Mouse (Mus musculus) hindbrain, embryonic 13.5 days (tissue): ENCODE results near the gene Apela. TPM values are rescaled to one million over a fixed set of nuclear protein-coding genes. Genes with fewer than 3 reads are reported as not detected.

Experiments
- ATAC-seq: fragments of 200-750 bp; cut with Nextera tagmentation; 2 replicates; pipeline ENCODE4 v1.8.0; 2017; ENCODE audit warnings: moderate TSS enrichment; ENCODE audit not compliant: low FRiP score
- H3K27ac ChIP-seq: fragments of 300-500 bp; sonication (generic); 2 replicates; pipeline ENCODE4 v1.5.1; 2015; ENCODE audit warnings: inconsistent platforms, mild to moderate bottlenecking, moderate library complexity
- H3K27me3 ChIP-seq: fragments of 300-500 bp; sonication (generic); 2 replicates; pipeline ENCODE4 v1.6.1; 2015; ENCODE audit warnings: mild to moderate bottlenecking, inconsistent platforms
- H3K36me3 ChIP-seq: fragments of 300-500 bp; sonication (generic); 2 replicates; pipeline ENCODE4 v1.6.1; 2015; ENCODE audit warnings: mild to moderate bottlenecking, inconsistent platforms
- H3K4me1 ChIP-seq: fragments of 300-500 bp; sonication (generic); replicated peaks from 2 replicates; pipeline ENCODE4 v1.6.1; 2015; ENCODE audit warnings: inconsistent platforms
- H3K4me2 ChIP-seq: fragments of 300-500 bp; sonication (generic); 2 replicates; pipeline ENCODE4 v1.6.1; 2015; ENCODE audit warnings: inconsistent platforms, mild to moderate bottlenecking, moderate library complexity
- H3K4me3 ChIP-seq: fragments of 300-500 bp; sonication (generic); 2 replicates; pipeline ENCODE4 v1.5.1; 2015; ENCODE audit warnings: mild to moderate bottlenecking, inconsistent platforms
- H3K9ac ChIP-seq: fragments of 300-500 bp; sonication (generic); 2 replicates; pipeline ENCODE4 v1.6.1; 2015; ENCODE audit warnings: mild to moderate bottlenecking, inconsistent platforms
- H3K9me3 ChIP-seq: fragments of 300-500 bp; sonication (generic); 2 replicates; pipeline ENCODE4 v1.6.1; 2016; ENCODE audit warnings: inconsistent platforms
- WGBS: fragments of 180-500 bp; shearing (Covaris S2); methylation state at CpG from one replicate; pipeline ENCODE4 v1.1.7; 2015; 5-methylcytosine and 5-hydroxymethylcytosine counted together
- polyA plus RNA-seq: library from polyadenylated mRNA; unstranded; fragments of >200 nt; fragmentation: Nextera tagmentation; extraction: Ambion mirVana; gene quantifications from 2 replicates; pipeline ENCODE4 v1.2.1, GENCODE M21; 2015

The Apela gene
- polyA plus RNA-seq, 1 experiment from 2014 or later: 1.2 TPM

GRCm38 (mm10) chr8:65053554-65053953, 16.4 kb upstream of the Apela start:
- 85% methylated on average over 3 of the region's 3 CpGs for WGBS
- Histone ChIP-seq H3K27me3 (no peaks in the 10 kb centered on the region), H3K9me3 (no peaks in the 10 kb centered on the region), H3K4me2 (no peak overlapping the region), H3K27ac (no peak overlapping the region), H3K36me3 (no peaks in the 10 kb centered on the region), H3K4me1 (no peaks in the 10 kb centered on the region), H3K4me3 (no peak overlapping the region), H3K9ac (no peak overlapping the region)
- no peak for ATAC-seq

- H3K9me3 ChIP-seq: no peaks in the 10 kb centered on the region
- no peak overlapping the region for H3K4me3 ChIP-seq
- H3K36me3 ChIP-seq: no peaks in the 10 kb centered on the region
- H3K4me1 ChIP-seq: no peaks in the 10 kb centered on the region; the same call in 1 of the 2 replicates
- no peak overlapping the region for H3K4me2 ChIP-seq
- H3K27me3 ChIP-seq: no peaks in the 10 kb centered on the region
- WGBS: 84% methylated on average over 4 of the region's 4 CpGs
- H3K9ac ChIP-seq: no peak overlapping the region
- ATAC-seq: no peak
- H3K27ac ChIP-seq: no peak overlapping the region
These were observed 10.7 kb upstream of the Apela start for GRCm38 (mm10) chr8:65047801-65048200.

GRCm38 (mm10) chr8:65047193-65047592, 10.1 kb upstream of the Apela start:
- H3K9ac ChIP-seq: no peak overlapping the region
- no peak overlapping the region for H3K4me2 ChIP-seq
- H3K9me3 ChIP-seq: no peaks in the 10 kb centered on the region
- no peaks in the 10 kb centered on the region for H3K27me3 ChIP-seq
- no peak overlapping the region for H3K4me3 ChIP-seq
- WGBS: 95% methylated on average over 4 of the region's 4 CpGs
- H3K36me3 ChIP-seq: no peaks in the 10 kb centered on the region
- no peak overlapping the region for H3K27ac ChIP-seq
- H3K4me1 ChIP-seq: no peaks in the 10 kb centered on the region; the same call in 1 of the 2 replicates
- no peak for ATAC-seq

GRCm38 (mm10) chr8:65046565-65046964, 9.4 kb upstream of the Apela start:
- H3K4me3 ChIP-seq: no peak overlapping the region
- no peaks in the 10 kb centered on the region; the same call in 1 of the 2 replicates for H3K4me1 ChIP-seq
- H3K9ac ChIP-seq: no peak overlapping the region
- no peak overlapping the region for H3K27ac ChIP-seq
- WGBS: 35% methylated on average over 5 of the region's 5 CpGs
- H3K36me3 ChIP-seq: no peaks in the 10 kb centered on the region
- no peak overlapping the region for H3K4me2 ChIP-seq
- ATAC-seq: no peak
- no peaks in the 10 kb centered on the region for H3K9me3 ChIP-seq
- no peaks in the 10 kb centered on the region for H3K27me3 ChIP-seq

GRCm38 (mm10) chr8:65034136-65034535, 3.0 kb downstream of the Apela start:
- 35% methylated on average over 2 of the region's 2 CpGs for WGBS

GRCm38 (mm10) chr8:65033056-65033455, 4.1 kb downstream of the Apela start:
- ATAC-seq: no peak

More at GRCm38 (mm10) chr8:65034136-65034535, 3.0 kb downstream of the Apela start:
- H3K4me2 ChIP-seq: no peak overlapping the region
- no peak for ATAC-seq
- H3K4me3 ChIP-seq: no peak overlapping the region
- no peak overlapping the region for H3K9ac ChIP-seq
- no peaks in the 10 kb centered on the region for H3K9me3 ChIP-seq
- no peak overlapping the region for H3K27ac ChIP-seq
- H3K4me1 ChIP-seq: peaks cover 16% of the 10 kb centered on the region
- H3K27me3 ChIP-seq: no peaks in the 10 kb centered on the region
- no peaks in the 10 kb centered on the region for H3K36me3 ChIP-seq

GRCm38 (mm10) chr8:65032107-65032506, 5.0 kb downstream of the Apela start:
- peaks cover 12% of the 10 kb centered on the region for H3K4me1 ChIP-seq
- H3K9me3 ChIP-seq: no peaks in the 10 kb centered on the region
- no peak overlapping the region for H3K4me3 ChIP-seq
- no peak overlapping the region for H3K4me2 ChIP-seq
- no peak for ATAC-seq
- no peaks in the 10 kb centered on the region for H3K36me3 ChIP-seq
- no peaks in the 10 kb centered on the region for H3K27me3 ChIP-seq
- no peak overlapping the region for H3K27ac ChIP-seq
- 93% methylated on average over 1 of the region's 1 CpGs for WGBS
- H3K9ac ChIP-seq: no peak overlapping the region

More at GRCm38 (mm10) chr8:65033056-65033455, 4.1 kb downstream of the Apela start:
- Histone ChIP-seq H3K27me3 (no peaks in the 10 kb centered on the region), H3K27ac (no peak overlapping the region), H3K4me3 (no peak overlapping the region), H3K36me3 (no peaks in the 10 kb centered on the region), H3K9ac (no peak overlapping the region), H3K9me3 (no peaks in the 10 kb centered on the region), H3K4me2 (no peak overlapping the region), H3K4me1 (peaks cover 16% of the 10 kb centered on the region)
- 86% methylated on average over 13 of the region's 13 CpGs for WGBS

GRCm38 (mm10) chr8:65030735-65031485, 6.2 kb downstream of the Apela start:
- Histone ChIP-seq H3K27ac (no peak overlapping the region), H3K9ac (no peak overlapping the region), H3K9me3 (no peaks in the 10 kb centered on the region), H3K27me3 (no peaks in the 10 kb centered on the region), H3K4me3 (no peak overlapping the region), H3K4me2 (no peak overlapping the region), H3K4me1 (peaks cover 9% of the 10 kb centered on the region), H3K36me3 (no peaks in the 10 kb centered on the region)
- 85% methylated on average over 4 of the region's 4 CpGs for WGBS
- ATAC-seq: no peak

GRCm38 (mm10) chr8:65029776-65030175, 7.4 kb downstream of the Apela start:
- H3K36me3 ChIP-seq: no peaks in the 10 kb centered on the region
- H3K9me3 ChIP-seq: no peaks in the 10 kb centered on the region
- no peak overlapping the region for H3K4me3 ChIP-seq
- no peak for ATAC-seq
- no peaks in the 10 kb centered on the region for H3K27me3 ChIP-seq
- H3K9ac ChIP-seq: no peak overlapping the region
- no peak overlapping the region for H3K27ac ChIP-seq
- H3K4me1 ChIP-seq: 0 out of 2 replicates have a peak, but pooled peaks cover 4% of the 10 kb centered on the region
- 93% methylated on average over 4 of the region's 4 CpGs for WGBS
- no peak overlapping the region for H3K4me2 ChIP-seq

GRCm38 (mm10) chr8:65028959-65029686, 8.0 kb downstream of the Apela start:
- no peak overlapping the region for H3K4me3 ChIP-seq
- no peaks in the 10 kb centered on the region for H3K4me1 ChIP-seq
- 89% methylated on average over 12 of the region's 12 CpGs for WGBS
- H3K4me2 ChIP-seq: no peak overlapping the region
- H3K27me3 ChIP-seq: no peaks in the 10 kb centered on the region
- H3K9ac ChIP-seq: no peak overlapping the region
- no peak overlapping the region for H3K27ac ChIP-seq
- no peaks in the 10 kb centered on the region for H3K36me3 ChIP-seq
- H3K9me3 ChIP-seq: no peaks in the 10 kb centered on the region
- no peak for ATAC-seq

- no peaks in the 10 kb centered on the region for H3K9me3 ChIP-seq
- 47% methylated on average over 8 of the region's 8 CpGs for WGBS
- no peak for ATAC-seq
- no peaks in the 10 kb centered on the region for H3K36me3 ChIP-seq
- H3K4me2 ChIP-seq: no peak overlapping the region
- H3K4me3 ChIP-seq: no peak overlapping the region
- H3K27me3 ChIP-seq: no peaks in the 10 kb centered on the region
- no peak overlapping the region for H3K27ac ChIP-seq
- no peak overlapping the region for H3K9ac ChIP-seq
- no peaks in the 10 kb centered on the region for H3K4me1 ChIP-seq
These were observed 14.7 kb downstream of the Apela start for GRCm38 (mm10) chr8:65022485-65022884.

GRCm38 (mm10) chr8:65018423-65018822, 18.7 kb downstream of the Apela start, which contains the start of the genes Trim61 and Trim60:
Trim61 (minus strand) TSS chr8:65018523.
Trim60 (minus strand) TSS chr8:65018584.
- ATAC-seq: no peak
- H3K4me1 ChIP-seq: no peaks in the 10 kb centered on the region
- no peaks in the 10 kb centered on the region for H3K36me3 ChIP-seq
- no peaks in the 10 kb centered on the region for H3K9me3 ChIP-seq
- H3K27me3 ChIP-seq: no peaks in the 10 kb centered on the region
- no peak within 1 kb of the TSS for H3K27ac ChIP-seq
- 89% methylated on average over 8 of the region's 8 CpGs for WGBS
- H3K9ac ChIP-seq: no peak within 1 kb of the TSS
- H3K4me3 ChIP-seq: no peak within 1 kb of the TSS
- H3K4me2 ChIP-seq: no peak within 1 kb of the TSS
